Mouse (Mus musculus): Measurements from ENCODE around the gene Rhbdf1. TPM values are rescaled to one million over a fixed set of nuclear protein-coding genes. Genes with fewer than 3 reads are reported as not detected.

Rhbdf1 gene
- polyA plus RNA-seq, 1 experiment from 2014 or later: 46.1 TPM

GRCm38 (mm10) chr11:32227555-32227954 lies 5.5 kb upstream of the Rhbdf1 start:
- no peak for ATAC-seq (ENCODE audit: insufficient number of reproducible peaks, insufficient read depth, low FRiP score, low read depth)
- H3K4me2 ChIP-seq (replicated peaks; ENCODE audit: low read depth, low read length): peak overlapping the region; percentile 79; the same call in 1 of the 2 replicates
- H3K27ac ChIP-seq (ENCODE audit: low read length): no peak overlapping the region
- no peaks in the 10 kb centered on the region for H3K27me3 ChIP-seq (ENCODE audit: control insufficient read depth, insufficient read depth, low read length)
- peaks cover 32% of the 10 kb centered on the region for H3K4me1 ChIP-seq (ENCODE audit: control insufficient read depth, insufficient read depth, low read length)
- no peaks in the 10 kb centered on the region for H3K9me3 ChIP-seq (ENCODE audit: control insufficient read depth, low read depth, low read length)
- 86% methylated on average over 9 of the region's 9 CpGs for WGBS
- no peak overlapping the region for H3K9ac ChIP-seq (replicated peaks; ENCODE audit: low read depth, low read length)
- no peak overlapping the region for H3K4me3 ChIP-seq (ENCODE audit: low read depth, low read length)
- H3K36me3 ChIP-seq (ENCODE audit: control insufficient read depth, insufficient read depth, low read length): peaks cover 26% of the 10 kb centered on the region

GRCm38 (mm10) chr11:32227041-32227440 lies 4.9 kb upstream of the Rhbdf1 start:
- Histone ChIP-seq H3K27me3 (ENCODE audit: control insufficient read depth, insufficient read depth, low read length) (no peaks in the 10 kb centered on the region), H3K4me3 (ENCODE audit: low read depth, low read length) (peak overlapping the region; percentile 71), H3K9me3 (ENCODE audit: control insufficient read depth, low read depth, low read length) (no peaks in the 10 kb centered on the region), H3K4me1 (ENCODE audit: control insufficient read depth, insufficient read depth, low read length) (peaks cover 37% of the 10 kb centered on the region), H3K27ac (ENCODE audit: low read length) (peak overlapping the region; percentile 91), H3K36me3 (ENCODE audit: control insufficient read depth, insufficient read depth, low read length) (peaks cover 21% of the 10 kb centered on the region), H3K9ac (replicated peaks; ENCODE audit: low read depth, low read length) (peak overlapping the region; percentile 71), H3K4me2 (replicated peaks; ENCODE audit: low read depth, low read length) (peak overlapping the region; percentile 79)
- no peak for ATAC-seq (ENCODE audit: insufficient number of reproducible peaks, insufficient read depth, low FRiP score, low read depth)
- 48% methylated on average over 1 of the region's 1 CpGs for WGBS

- peaks cover 14% of the 10 kb centered on the region; the same call in 1 of the 2 replicates for H3K36me3 ChIP-seq (ENCODE audit: control insufficient read depth, insufficient read depth, low read length)
- ATAC-seq (ENCODE audit: insufficient number of reproducible peaks, insufficient read depth, low FRiP score, low read depth): peak; percentile 74
- peak within 1 kb of the TSS; percentile 79 for H3K4me2 ChIP-seq (replicated peaks; ENCODE audit: low read depth, low read length)
- H3K4me1 ChIP-seq (ENCODE audit: control insufficient read depth, insufficient read depth, low read length): peaks cover 37% of the 10 kb centered on the region
- H3K9ac ChIP-seq (replicated peaks; ENCODE audit: low read depth, low read length): peak within 1 kb of the TSS; percentile 71
- H3K27me3 ChIP-seq (ENCODE audit: control insufficient read depth, insufficient read depth, low read length): no peaks in the 10 kb centered on the region
- H3K27ac ChIP-seq (ENCODE audit: low read length): peak within 1 kb of the TSS; percentile 91
- H3K9me3 ChIP-seq (ENCODE audit: control insufficient read depth, low read depth, low read length): no peaks in the 10 kb centered on the region
- WGBS: 3% methylated on average over 47 of the region's 47 CpGs
- peak within 1 kb of the TSS; percentile 71 for H3K4me3 ChIP-seq (ENCODE audit: low read depth, low read length)
Observed at GRCm38 (mm10) chr11:32226124-32226871, 4.2 kb upstream of the Rhbdf1 start, which contains the start of gene Mpg. Gene Mpg (plus strand): TSS chr11:32226505.

- Histone ChIP-seq H3K9ac (replicated peaks; ENCODE audit: low read depth, low read length) (no peak overlapping the region), H3K4me2 (replicated peaks; ENCODE audit: low read depth, low read length) (0 out of 2 replicates have a peak overlapping the region, but pooled peaks have one; percentile 79), H3K36me3 (ENCODE audit: control insufficient read depth, insufficient read depth, low read length) (peaks cover 6% of the 10 kb centered on the region; the same call in 1 of the 2 replicates), H3K27ac (ENCODE audit: low read length) (peak overlapping the region; percentile 91), H3K4me3 (ENCODE audit: low read depth, low read length) (no peak overlapping the region), H3K4me1 (ENCODE audit: control insufficient read depth, insufficient read depth, low read length) (peaks cover 42% of the 10 kb centered on the region), H3K9me3 (ENCODE audit: control insufficient read depth, low read depth, low read length) (no peaks in the 10 kb centered on the region), H3K27me3 (ENCODE audit: control insufficient read depth, insufficient read depth, low read length) (no peaks in the 10 kb centered on the region)
- WGBS: 46% methylated on average over 7 of the region's 7 CpGs
- no peak for ATAC-seq (ENCODE audit: insufficient number of reproducible peaks, insufficient read depth, low FRiP score, low read depth)
Observed at GRCm38 (mm10) chr11:32225222-32226104, 3.4 kb upstream of the Rhbdf1 start.

- Histone ChIP-seq H3K9me3 (ENCODE audit: control insufficient read depth, low read depth, low read length) (no peaks in the 10 kb centered on the region), H3K4me1 (ENCODE audit: control insufficient read depth, insufficient read depth, low read length) (peaks cover 51% of the 10 kb centered on the region), H3K27ac (ENCODE audit: low read length) (peak overlapping the region; percentile 91), H3K27me3 (ENCODE audit: control insufficient read depth, insufficient read depth, low read length) (no peaks in the 10 kb centered on the region), H3K9ac (replicated peaks; ENCODE audit: low read depth, low read length) (no peak overlapping the region), H3K36me3 (ENCODE audit: control insufficient read depth, insufficient read depth, low read length) (peaks cover 4% of the 10 kb centered on the region; the same call in 1 of the 2 replicates), H3K4me2 (replicated peaks; ENCODE audit: low read depth, low read length) (0 out of 2 replicates have a peak overlapping the region, but pooled peaks have one; percentile 3), H3K4me3 (ENCODE audit: low read depth, low read length) (no peak overlapping the region)
- WGBS: 26% methylated on average over 4 of the region's 4 CpGs
- ATAC-seq (ENCODE audit: insufficient number of reproducible peaks, insufficient read depth, low FRiP score, low read depth): no peak
Observed at GRCm38 (mm10) chr11:32224468-32225139, 2.5 kb upstream of the Rhbdf1 start.

GRCm38 (mm10) chr11:32223297-32223967 lies 1.3 kb upstream of the Rhbdf1 start:
- H3K4me1 ChIP-seq (ENCODE audit: control insufficient read depth, insufficient read depth, low read length): peaks cover 61% of the 10 kb centered on the region
- 0 out of 2 replicates have a peak overlapping the region, but pooled peaks have one; percentile 7 for H3K27ac ChIP-seq (ENCODE audit: low read length)
- no peak overlapping the region for H3K4me2 ChIP-seq (replicated peaks; ENCODE audit: low read depth, low read length)
- H3K4me3 ChIP-seq (ENCODE audit: low read depth, low read length): no peak overlapping the region
- no peaks in the 10 kb centered on the region for H3K9me3 ChIP-seq (ENCODE audit: control insufficient read depth, low read depth, low read length)
- ATAC-seq (ENCODE audit: insufficient number of reproducible peaks, insufficient read depth, low FRiP score, low read depth): no peak
- H3K27me3 ChIP-seq (ENCODE audit: control insufficient read depth, insufficient read depth, low read length): no peaks in the 10 kb centered on the region
- no peaks in the 10 kb centered on the region; the same call in 1 of the 2 replicates for H3K36me3 ChIP-seq (ENCODE audit: control insufficient read depth, insufficient read depth, low read length)
- 69% methylated on average over 4 of the region's 4 CpGs for WGBS
- no peak overlapping the region for H3K9ac ChIP-seq (replicated peaks; ENCODE audit: low read depth, low read length)

GRCm38 (mm10) chr11:32222570-32223194 lies 582 bp upstream of the Rhbdf1 start:
- Histone ChIP-seq H3K27me3 (ENCODE audit: control insufficient read depth, insufficient read depth, low read length) (no peaks in the 10 kb centered on the region), H3K27ac (ENCODE audit: low read length) (peak overlapping the region; percentile 96; the same call in 1 of the 2 replicates), H3K36me3 (ENCODE audit: control insufficient read depth, insufficient read depth, low read length) (no peaks in the 10 kb centered on the region), H3K9ac (replicated peaks; ENCODE audit: low read depth, low read length) (peak overlapping the region; percentile 86; the same call in 1 of the 2 replicates), H3K4me3 (ENCODE audit: low read depth, low read length) (peak overlapping the region; percentile 82), H3K4me1 (ENCODE audit: control insufficient read depth, insufficient read depth, low read length) (peaks cover 66% of the 10 kb centered on the region), H3K4me2 (replicated peaks; ENCODE audit: low read depth, low read length) (peak overlapping the region; percentile 68), H3K9me3 (ENCODE audit: control insufficient read depth, low read depth, low read length) (no peaks in the 10 kb centered on the region)
- no peak for ATAC-seq (ENCODE audit: insufficient number of reproducible peaks, insufficient read depth, low FRiP score, low read depth)
- 8% methylated on average over 21 of the region's 21 CpGs for WGBS
